20 mouse cellular contexts compared by ENCODE assay signal in the genomic region with DNA sequence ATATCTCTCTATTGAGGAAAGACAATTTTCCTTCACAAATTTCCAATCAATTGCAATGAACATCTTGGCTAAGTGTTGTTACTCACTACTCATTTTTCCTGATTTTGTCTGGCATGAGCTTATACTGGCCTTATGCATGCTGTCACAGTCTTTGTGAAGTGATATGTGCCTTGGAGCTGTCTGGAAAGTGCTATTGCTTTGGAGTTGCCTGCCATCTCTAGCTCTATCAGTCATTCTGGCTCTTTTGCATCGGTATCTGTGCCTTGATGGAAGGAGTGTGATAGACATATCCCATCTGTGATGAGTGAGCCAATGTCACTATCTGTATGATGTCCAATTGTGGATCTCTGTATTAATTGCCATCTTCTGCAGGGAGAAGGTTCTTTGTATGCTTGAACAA.
DNase-seq lines count a peak whose midpoint lies in the region; ATAC-seq and TF ChIP-seq lines count a peak whose summit lies in the region.
"Had no signal": no experiment of that assay in that cellular context is flagged by ENCODE, and none has a peak within 500 bp of the region (broad histone marks: within the 10 kb centered on the region; RNA-seq: fewer than 3 reads in every experiment).

No protein-coding gene starts in this region.

- no peak overlapping the region for H3K4me3 ChIP-seq in forebrain, embryonic 14.5 days (ENCODE audit: low read depth, low read length)
- H3K4me3 ChIP-seq in forebrain, embryonic 12.5 days (replicated peaks), result no peak overlapping the region
- no peak overlapping the region for H3K4me3 ChIP-seq in lung, embryonic 14.5 days (ENCODE audit: low read depth, low read length)
- H3K4me3 ChIP-seq in forebrain, postnatal 0 days (ENCODE audit: low read depth, low read length), result no peak overlapping the region
- H3K4me3 ChIP-seq: embryonic facial prominence, embryonic 10.5 days; embryonic facial prominence, embryonic 12.5 days had no signal

- peak; percentile 54; the same call in 1 of the 2 replicates for ATAC-seq in forebrain, embryonic 14.5 days
- ATAC-seq in forebrain, embryonic 12.5 days (ENCODE audit: low FRiP score), result no peak
- ATAC-seq in lung, embryonic 14.5 days (ENCODE audit: insufficient read depth), result no peak
- ATAC-seq in forebrain, postnatal 0 days, result peak; percentile 82

- peak; percentile 23 for DNase-seq in forebrain, embryonic 14.5 days (ENCODE audit: low spot score)
- DNase-seq in lung, embryonic 14.5 days, result peak; percentile 9
- DNase-seq in lung, postnatal 10 days, result no peak
- peak; percentile 8 for DNase-seq in brain, embryonic 18.5 days (ENCODE audit: low read depth, low spot score)
- peak; percentile 26 for DNase-seq in forebrain, postnatal 0 days
- DNase-seq in layer of hippocampus, postnatal 36 days, result no peak
- DNase-seq in heart, adult 18-20 months, result no peak
- DNase-seq: adrenal gland, adult 2 months; adrenal gland, postnatal 10 days; adrenal gland, postnatal 25 days; cerebellum, adult 11 months; cerebellum, adult 18-20 months; cerebellum, adult 8-10 months; cerebellum, adult 9-11 months; cerebellum, postnatal 14 days; cerebellum, postnatal 36 days; embryo, embryonic 11 days had no signal

- no peak overlapping the region for H3K9ac ChIP-seq in forebrain, embryonic 14.5 days (ENCODE audit: low read length)
- H3K9ac ChIP-seq in forebrain, embryonic 12.5 days, result no peak overlapping the region
- no peak overlapping the region for H3K9ac ChIP-seq in lung, embryonic 14.5 days
- no peak overlapping the region for H3K9ac ChIP-seq in forebrain, postnatal 0 days
- H3K9ac ChIP-seq: embryonic facial prominence, embryonic 12.5 days had no signal

- H3K36me3 ChIP-seq in forebrain, embryonic 14.5 days (ENCODE audit: control insufficient read depth, insufficient read depth, low read length), result no peaks in the 10 kb centered on the region
- no peaks in the 10 kb centered on the region for H3K36me3 ChIP-seq in forebrain, embryonic 12.5 days (replicated peaks)
- no peaks in the 10 kb centered on the region for H3K36me3 ChIP-seq in lung, embryonic 14.5 days (ENCODE audit: insufficient read depth)
- no peaks in the 10 kb centered on the region for H3K36me3 ChIP-seq in forebrain, postnatal 0 days (ENCODE audit: insufficient read depth)
- H3K36me3 ChIP-seq: embryonic facial prominence, embryonic 10.5 days; embryonic facial prominence, embryonic 12.5 days had no signal

- WGBS in forebrain, embryonic 14.5 days, result 78% methylated on average over 1 of the region's 1 CpGs
- WGBS in forebrain, embryonic 12.5 days, result 79% methylated on average over 1 of the region's 1 CpGs
- 53% methylated on average over 1 of the region's 1 CpGs for WGBS in lung, embryonic 14.5 days
- 59% methylated on average over 1 of the region's 1 CpGs for WGBS in forebrain, postnatal 0 days

- no peak overlapping the region for H3K27ac ChIP-seq in forebrain, embryonic 14.5 days (ENCODE audit: low read depth, low read length)
- H3K27ac ChIP-seq in forebrain, embryonic 12.5 days, result no peak overlapping the region
- H3K27ac ChIP-seq in lung, embryonic 14.5 days (ENCODE audit: low read depth), result no peak overlapping the region
- no peak overlapping the region for H3K27ac ChIP-seq in forebrain, postnatal 0 days (ENCODE audit: low read depth, low read length)
- H3K27ac ChIP-seq: embryonic facial prominence, embryonic 10.5 days; embryonic facial prominence, embryonic 12.5 days had no signal

- no peaks in the 10 kb centered on the region for H3K27me3 ChIP-seq in forebrain, embryonic 14.5 days (replicated peaks; ENCODE audit: control insufficient read depth, insufficient read depth, low read length)
- no peaks in the 10 kb centered on the region for H3K27me3 ChIP-seq in forebrain, embryonic 12.5 days
- H3K27me3 ChIP-seq in lung, embryonic 14.5 days (ENCODE audit: insufficient read depth, low read length), result no peaks in the 10 kb centered on the region
- no peaks in the 10 kb centered on the region for H3K27me3 ChIP-seq in forebrain, postnatal 0 days (ENCODE audit: insufficient read depth, low read length)
- H3K27me3 ChIP-seq: embryonic facial prominence, embryonic 12.5 days had no signal

- H3K9me3 ChIP-seq in forebrain, embryonic 14.5 days (replicated peaks; ENCODE audit: control insufficient read depth, low read length), result no peaks in the 10 kb centered on the region
- H3K9me3 ChIP-seq in forebrain, embryonic 12.5 days, result no peaks in the 10 kb centered on the region
- no peaks in the 10 kb centered on the region for H3K9me3 ChIP-seq in lung, embryonic 14.5 days (ENCODE audit: low read depth, low read length)
- no peaks in the 10 kb centered on the region for H3K9me3 ChIP-seq in forebrain, postnatal 0 days (ENCODE audit: low read length)
- H3K9me3 ChIP-seq: embryonic facial prominence, embryonic 10.5 days; embryonic facial prominence, embryonic 12.5 days had no signal

- no peak overlapping the region for H3K4me2 ChIP-seq in forebrain, embryonic 14.5 days (ENCODE audit: low read length)
- no peak overlapping the region for H3K4me2 ChIP-seq in forebrain, embryonic 12.5 days
- H3K4me2 ChIP-seq in lung, embryonic 14.5 days, result no peak overlapping the region
- no peak overlapping the region for H3K4me2 ChIP-seq in forebrain, postnatal 0 days (ENCODE audit: low read depth)
- H3K4me2 ChIP-seq: embryonic facial prominence, embryonic 12.5 days had no signal

- TF ChIP-seq CTCF in lung, embryonic 14.5 days (IDR thresholded peaks at IDR 0.05; ENCODE audit: low read depth), result no peak
- no peak for TF ChIP-seq CTCF in forebrain, postnatal 0 days (IDR thresholded peaks at IDR 0.05; ENCODE audit: low read depth)

- H3K4me1 ChIP-seq in forebrain, embryonic 14.5 days (ENCODE audit: control insufficient read depth, insufficient read depth, low read length), result no peaks in the 10 kb centered on the region
- H3K4me1 ChIP-seq in forebrain, embryonic 12.5 days, result no peaks in the 10 kb centered on the region
- no peaks in the 10 kb centered on the region for H3K4me1 ChIP-seq in lung, embryonic 14.5 days (ENCODE audit: insufficient read depth)
- H3K4me1 ChIP-seq in forebrain, postnatal 0 days (ENCODE audit: insufficient read depth), result no peaks in the 10 kb centered on the region
- H3K4me1 ChIP-seq: embryonic facial prominence, embryonic 10.5 days; embryonic facial prominence, embryonic 12.5 days had no signal

Comparison
In these comparisons a context has a peak if more than half of its experiments do, and no peak if none do; other contexts are left out.
1. ATAC-seq: peak in forebrain, embryonic 14.5 days (single experiment) and forebrain, postnatal 0 days (single experiment); none in forebrain, embryonic 12.5 days (single experiment) and lung, embryonic 14.5 days (single experiment).
2. DNase-seq: peak in forebrain, embryonic 14.5 days (single experiment), lung, embryonic 14.5 days (single experiment), brain, embryonic 18.5 days (single experiment) and forebrain, postnatal 0 days (single experiment); none in lung, postnatal 10 days (single experiment), layer of hippocampus, postnatal 36 days (0 of 2) and heart, adult 18-20 months (0 of 2).